Mouse (Mus musculus) CH12.LX (cell line): ENCODE measurements around the gene Lrrc8c. TPM values are rescaled to one million over a fixed set of nuclear protein-coding genes. Genes with fewer than 3 reads are reported as not detected.

Experiments
- DNase-seq: peaks from one replicate; pipeline ENCODE4 v3.0.0-alpha.2; 2013; ENCODE audit errors: extremely low read depth
- H3K27ac ChIP-seq: 2 replicates; pipeline ENCODE4 v1.5.1; 2012; ENCODE audit warnings: low read depth, mild to moderate bottlenecking, control low read depth, moderate library complexity; ENCODE audit not compliant: insufficient read depth
- H3K27me3 ChIP-seq: replicated peaks from 2 replicates; pipeline ENCODE3; 2012; ENCODE audit warnings: inconsistent platforms
- H3K36me3 ChIP-seq, 2 experiments: replicated peaks in 1 of 2; 2 replicates each; pipeline versions ENCODE3 to v1.6.1; 2012; ENCODE audit warnings: inconsistent platforms in 1 of 2, low read length in 1 of 2, mild to moderate bottlenecking in 1 of 2, mixed read lengths in 1 of 2, moderate library complexity in 1 of 2; ENCODE audit not compliant: control insufficient read depth in 1 of 2, insufficient read depth in 1 of 2
- H3K4me1 ChIP-seq, 2 experiments: 2 replicates each; pipeline ENCODE4 v1.6.1; 2012; ENCODE audit warnings: inconsistent platforms in 1 of 2, moderate library complexity in 1 of 2; ENCODE audit not compliant: insufficient read depth in 2 of 2, control insufficient read depth in 1 of 2
- H3K4me2 ChIP-seq: 2 replicates; pipeline ENCODE4 v1.6.1; 2012; ENCODE audit warnings: low read depth, mild to moderate bottlenecking, control low read depth; ENCODE audit not compliant: poor library complexity, insufficient read depth, severe bottlenecking
- H3K4me3 ChIP-seq, 3 experiments: fragments of 150-350 bp in 1 of 3; sonication (generic) in 1 of 3; replicated peaks in 1 of 3; 2 replicates each; pipeline versions ENCODE3 to v1.5.1; 2011 to 2012; ENCODE audit warnings: low read depth in 2 of 3, low read length in 2 of 3, mild to moderate bottlenecking in 2 of 3, moderate library complexity in 2 of 3, control low read depth in 1 of 3, improper control_type of control experiment in 1 of 3, inconsistent platforms in 1 of 3, mixed read lengths in 1 of 3; ENCODE audit not compliant: poor library complexity in 1 of 3
- H3K79me2 ChIP-seq: replicated peaks from 2 replicates; pipeline ENCODE4 v1.6.1; 2012; ENCODE audit warnings: mild to moderate bottlenecking, moderate library complexity; ENCODE audit not compliant: control insufficient read depth, poor library complexity, insufficient read depth, severe bottlenecking; ENCODE audit errors: extremely low read depth
- H3K9ac ChIP-seq: 2 replicates; pipeline ENCODE4 v1.6.1; 2012; ENCODE audit warnings: low read depth, mild to moderate bottlenecking, control low read depth, moderate library complexity; ENCODE audit not compliant: insufficient read depth
- H3K9me3 ChIP-seq: replicated peaks from 2 replicates; pipeline ENCODE3; 2012; ENCODE audit warnings: low read length, inconsistent platforms, mixed read lengths
- CHD2 ChIP-seq: IDR thresholded peaks from 2 replicates; pipeline ENCODE4 v1.6.1; 2011; ENCODE audit warnings: low read length, improper control_type of control experiment
- E2F4 ChIP-seq: IDR thresholded peaks from 2 replicates; pipeline ENCODE4 v1.6.1; 2011; ENCODE audit warnings: low read depth, low read length, improper control_type of control experiment; ENCODE audit not compliant: insufficient replicate concordance
- ELF1 ChIP-seq: IDR thresholded peaks from 2 replicates; pipeline ENCODE4 v1.6.1; 2014; ENCODE audit warnings: low read depth, mild to moderate bottlenecking, inconsistent platforms, low read length, improper control_type of control experiment
- GABPA ChIP-seq: IDR thresholded peaks from 2 replicates; pipeline ENCODE4 v1.6.1; 2012; ENCODE audit warnings: low read depth, low read length, improper control_type of control experiment, inconsistent platforms; ENCODE audit not compliant: insufficient replicate concordance
- HCFC1 ChIP-seq: IDR thresholded peaks from 2 replicates; pipeline ENCODE4 v1.6.1; 2012; ENCODE audit warnings: low read depth, mild to moderate bottlenecking, inconsistent platforms, low read length, improper control_type of control experiment
- JUN ChIP-seq: IDR thresholded peaks from 2 replicates; pipeline ENCODE4 v1.6.1; 2011; ENCODE audit warnings: low read depth, mild to moderate bottlenecking, low read length, improper control_type of control experiment, moderate library complexity; ENCODE audit not compliant: insufficient read depth
- JUND ChIP-seq: conservative IDR thresholded peaks from 2 replicates; pipeline ENCODE4 v1.6.1; 2011; ENCODE audit warnings: low read depth, low read length, improper control_type of control experiment
- KAT2A ChIP-seq: IDR thresholded peaks from 2 replicates; pipeline ENCODE4 v1.6.1; 2012; ENCODE audit warnings: low read length, improper control_type of control experiment, inconsistent platforms; ENCODE audit not compliant: insufficient replicate concordance
- MAFK ChIP-seq: IDR thresholded peaks from 2 replicates; pipeline ENCODE4 v1.6.1; 2011; ENCODE audit warnings: low read length, improper control_type of control experiment; ENCODE audit not compliant: insufficient replicate concordance
- MAX ChIP-seq: IDR thresholded peaks from 2 replicates; pipeline ENCODE4 v1.6.1; 2011; ENCODE audit warnings: low read length, improper control_type of control experiment
- MEF2A ChIP-seq: IDR thresholded peaks from 2 replicates; pipeline ENCODE4 v1.6.1; 2014; ENCODE audit warnings: low read depth, mild to moderate bottlenecking, inconsistent platforms, low read length, improper control_type of control experiment, borderline replicate concordance
- MYC ChIP-seq: IDR thresholded peaks from 2 replicates; pipeline ENCODE4 v1.6.1; 2011; ENCODE audit warnings: low read depth, mild to moderate bottlenecking, improper control_type of control experiment, low read length
- NELFE ChIP-seq: IDR thresholded peaks from 2 replicates; pipeline ENCODE4 v1.6.1; 2011; ENCODE audit warnings: low read depth, low read length, improper control_type of control experiment
- NRF1 ChIP-seq: IDR thresholded peaks from 2 replicates; pipeline ENCODE4 v1.6.1; 2014; ENCODE audit warnings: low read depth, mild to moderate bottlenecking, inconsistent platforms, low read length, improper control_type of control experiment, moderate library complexity
- PAX5 ChIP-seq: IDR thresholded peaks from 2 replicates; pipeline ENCODE4 v1.6.1; 2012; ENCODE audit warnings: low read length, inconsistent platforms, mixed read lengths
- RCOR1 ChIP-seq: conservative IDR thresholded peaks from 2 replicates; pipeline ENCODE4 v1.6.1; 2012; ENCODE audit warnings: low read depth, mild to moderate bottlenecking, inconsistent platforms, low read length, improper control_type of control experiment
- SIN3A ChIP-seq: IDR thresholded peaks from 2 replicates; pipeline ENCODE4 v1.6.1; 2012; ENCODE audit warnings: low read length, improper control_type of control experiment, inconsistent platforms
- SMC3 ChIP-seq: IDR thresholded peaks from 2 replicates; pipeline ENCODE4 v1.6.1; 2011; ENCODE audit warnings: low read depth, low read length, improper control_type of control experiment
- TBP ChIP-seq: conservative IDR thresholded peaks from 2 replicates; pipeline ENCODE4 v1.6.1; 2011; ENCODE audit warnings: low read depth, low read length, improper control_type of control experiment
- TCF12 ChIP-seq: IDR thresholded peaks from 2 replicates; pipeline ENCODE4 v1.6.1; 2014; ENCODE audit warnings: low read depth, mild to moderate bottlenecking, inconsistent platforms, low read length, improper control_type of control experiment
- UBTF ChIP-seq: IDR thresholded peaks from 2 replicates; pipeline ENCODE4 v1.6.1; 2012; ENCODE audit warnings: low read depth, mild to moderate bottlenecking, inconsistent platforms, low read length, improper control_type of control experiment, moderate library complexity
- USF1 ChIP-seq: IDR thresholded peaks from 2 replicates; pipeline ENCODE4 v1.6.1; 2014; ENCODE audit warnings: low read depth, mild to moderate bottlenecking, inconsistent platforms, low read length, improper control_type of control experiment
- USF2 ChIP-seq: conservative IDR thresholded peaks from 2 replicates; pipeline ENCODE4 v1.6.1; 2011; ENCODE audit warnings: low read depth, low read length, improper control_type of control experiment
- ZC3H11A ChIP-seq: IDR thresholded peaks from 2 replicates; pipeline ENCODE4 v1.6.1; 2012; ENCODE audit warnings: low read depth, mild to moderate bottlenecking, inconsistent platforms, low read length, improper control_type of control experiment
- ZKSCAN1 ChIP-seq: IDR thresholded peaks from 2 replicates; pipeline ENCODE4 v1.6.1; 2012; ENCODE audit warnings: low read depth, inconsistent platforms, low read length, improper control_type of control experiment, borderline replicate concordance
- dilution Hi-C: fragments of 300-500 bp; cut with MboI; formaldehyde crosslinking; loops from 2 replicates; pipeline ENCODE4 v1.14.3; 2020; ENCODE audit warnings: low sequenced_read_pairs; ENCODE audit not compliant: extremely low pct_unique_long_range_greater_than_20kb, extremely low pct_ligation_motif_present
- in situ Hi-C: fragments of 300-500 bp; cut with MboI; formaldehyde crosslinking; loops from 3 replicates; pipeline ENCODE4 v1.14.3; 2019; ENCODE audit warnings: low sequenced_read_pairs, low pct_ligation_motif_present, low pct_unique_long_range_greater_than_20kb, mixed read lengths
- polyA plus RNA-seq: library from polyadenylated mRNA; unstranded; fragments of >175 nt; gene quantifications from 2 replicates; pipeline ENCODE4 v1.2.1, GENCODE M21; 2012; ENCODE audit warnings: low read depth; ENCODE audit not compliant: insufficient read length
- total RNA-seq, 2 experiments: library from RNA; depleted of rRNA; stranded (reverse); fragments of 300-350 nt in 1 of 2; fragments of >200 nt in 1 of 2; gene quantifications; 2 replicates each; pipeline ENCODE4 v1.2.3; 2012 to 2014

The Lrrc8c gene
- total and polyA plus RNA-seq, 3 experiments, result 3.3 to 10.3 (median 5.9) TPM

- Histone ChIP-seq H3K79me2 (no peaks in the 10 kb centered on the region), H3K27ac (no peak overlapping the region), H3K9me3 (no peaks in the 10 kb centered on the region), H3K4me2 (no peak overlapping the region), H3K27me3 (no peaks in the 10 kb centered on the region), H3K4me1 (peaks cover 0 to 8% of the 10 kb centered on the region in 2 experiments; a peak in 2 of 4 replicates), H3K4me3 (no peak overlapping the region), H3K9ac (no peak overlapping the region), H3K36me3 (peaks cover 0 to 40% of the 10 kb centered on the region in 2 experiments)
- TF ChIP-seq SIN3A (no peak), TCF12 (no peak), MYC (no peak), JUND (no peak), USF2 (no peak), SMC3 (no peak), MEF2A (no peak), GABPA (no peak), NELFE (no peak), UBTF (no peak), PAX5 (no peak), E2F4 (no peak), USF1 (no peak)
- DNase-seq, result no peak
- in situ Hi-C loops (loop anchor here (10.0 kb wide), 1 partner anchor 51 kb away; no protein-coding TSS in a partner anchor), dilution Hi-C loops (no loop called here)
These were observed 56.7 kb downstream of the Lrrc8c start for GRCm38 (mm10) chr5:105575839-105576238.

DNA sequence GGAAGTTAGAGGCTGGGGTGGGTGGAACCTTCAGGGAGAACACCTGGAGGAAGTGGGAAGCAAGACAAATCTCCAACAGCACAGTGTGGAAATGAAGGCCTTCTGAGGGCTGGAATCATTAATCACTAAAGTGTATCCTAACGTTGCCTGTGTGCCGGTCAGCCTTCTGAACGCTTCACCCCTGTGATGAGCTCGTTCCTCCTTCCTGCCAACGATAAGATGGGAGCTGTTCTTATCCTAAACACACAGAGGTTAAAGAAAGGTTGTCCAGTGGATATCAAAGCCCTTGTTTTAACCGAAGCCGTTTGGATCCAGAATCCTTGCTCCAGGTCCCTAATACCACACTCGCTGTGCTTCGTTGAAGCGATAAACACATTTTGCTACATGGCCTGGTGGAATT lies 61.7 kb downstream of the Lrrc8c start:
- DNase-seq, result no peak
- H3K4me3 ChIP-seq, result no peak overlapping the region
- H3K9ac ChIP-seq, result no peak overlapping the region
- TF ChIP-seq USF2 (no peak), JUND (no peak), MAX (no peak), ZC3H11A (no peak), MYC (no peak), ELF1 (no peak), CHD2 (no peak), RCOR1 (no peak), HCFC1 (no peak), UBTF (no peak), MEF2A (no peak), MAFK (no peak), NRF1 (no peak), SIN3A (no peak), JUN (no peak), ZKSCAN1 (no peak), TBP (no peak), KAT2A (no peak), GABPA (no peak)
- peaks cover 0 to 49% of the 10 kb centered on the region in 2 experiments for H3K36me3 ChIP-seq
- H3K4me2 ChIP-seq, result no peak overlapping the region
- dilution Hi-C loops, result no loop called here
- no peaks in the 10 kb centered on the region for H3K27me3 ChIP-seq
- no peaks in the 10 kb centered on the region for H3K9me3 ChIP-seq
- in situ Hi-C loops, result no loop called here
- H3K79me2 ChIP-seq, result no peaks in the 10 kb centered on the region
- H3K27ac ChIP-seq, result no peak overlapping the region
- peaks cover 0 to 13% of the 10 kb centered on the region in 2 experiments; a peak in 2 of 4 replicates for H3K4me1 ChIP-seq
